Mouse (Mus musculus) intestine, embryonic 14.5 days (tissue): Measurements from ENCODE around the gene Frmpd2. TPM values are rescaled to one million over a fixed set of nuclear protein-coding genes. Genes with fewer than 3 reads are reported as not detected.
"Not testable (repeated sequence)": the region's sequence is repeated elsewhere in the genome, so short reads cannot be mapped to it uniquely, and the experiment has no call there.

Experiments
- ATAC-seq: fragments of 200-750 bp; cut with Nextera tagmentation; replicated peaks from 2 replicates; pipeline ENCODE4 v1.8.0; 2017; ENCODE audit warnings: low read depth, moderate number of reproducible peaks, moderate TSS enrichment, moderate library complexity; ENCODE audit not compliant: low FRiP score, low TSS enrichment
- DNase-seq: peaks from one replicate; pipeline ENCODE4 v3.0.0-alpha.2; 2018; ENCODE audit warnings: low spot score
- H3K27ac ChIP-seq: fragments of 300-500 bp; sonication (generic); 2 replicates; pipeline ENCODE4 v1.5.1; 2014; ENCODE audit warnings: low read depth, mild to moderate bottlenecking, control low read depth
- H3K27me3 ChIP-seq: fragments of 300-500 bp; sonication (generic); replicated peaks from 2 replicates; pipeline ENCODE4 v1.6.1; 2014; ENCODE audit warnings: low read length, control low read depth; ENCODE audit not compliant: control insufficient read depth, insufficient read depth
- H3K36me3 ChIP-seq: fragments of 300-500 bp; sonication (generic); 2 replicates; pipeline ENCODE4 v1.6.1; 2014; ENCODE audit warnings: low read length, control low read depth; ENCODE audit not compliant: control insufficient read depth, insufficient read depth
- H3K4me1 ChIP-seq: fragments of 300-500 bp; sonication (generic); replicated peaks from 2 replicates; pipeline ENCODE4 v1.6.1; 2014; ENCODE audit warnings: low read length, control low read depth, mixed read lengths; ENCODE audit not compliant: control insufficient read depth, insufficient read depth
- H3K4me2 ChIP-seq: fragments of 300-500 bp; sonication (generic); 2 replicates; pipeline ENCODE4 v1.6.1; 2014; ENCODE audit warnings: low read length
- H3K4me3 ChIP-seq: fragments of 300-500 bp; sonication (generic); 2 replicates; pipeline ENCODE4 v1.5.1; 2014; ENCODE audit warnings: low read depth, low read length, control low read depth, mixed read lengths
- H3K9ac ChIP-seq: fragments of 300-500 bp; sonication (generic); 2 replicates; pipeline ENCODE4 v1.6.1; 2014; ENCODE audit warnings: mild to moderate bottlenecking, low read length
- H3K9me3 ChIP-seq: fragments of 300-500 bp; sonication (generic); 2 replicates; pipeline ENCODE4 v1.6.1; 2016; ENCODE audit warnings: low read length, control low read depth; ENCODE audit not compliant: control insufficient read depth
- WGBS: fragments of 180-500 bp; shearing (Covaris S2); extraction: QIAGEN DNeasy Blood & Tissue Kit; methylation state at CpG from one replicate; pipeline ENCODE4 v1.1.7; 2014; 5-methylcytosine and 5-hydroxymethylcytosine counted together
- polyA plus RNA-seq: library from polyadenylated mRNA; unstranded; fragments of >200 nt; fragmentation: Nextera tagmentation; extraction: Ambion mirVana; gene quantifications from 2 replicates; pipeline ENCODE4 v1.2.1, GENCODE M21; 2014

Gene Frmpd2
- 0.03 TPM in 1 of 2 replicates, not detected in the other for polyA plus RNA-seq

GRCm38 (mm10) chr14:33471331-33471730 lies at the start of gene Frmpd2:
Frmpd2 (plus strand) TSS chr14:33471696.
- ATAC-seq, result no peak
- H3K9ac ChIP-seq, result no peak within 1 kb of the TSS
- WGBS, result 41% methylated on average over 3 of the region's 3 CpGs
- H3K4me1 ChIP-seq, result no peaks in the 10 kb centered on the region
- no peak within 1 kb of the TSS for H3K4me2 ChIP-seq
- peak; percentile 39 for DNase-seq
- H3K36me3 ChIP-seq, result no peaks in the 10 kb centered on the region
- no peak within 1 kb of the TSS for H3K27ac ChIP-seq
- no peaks in the 10 kb centered on the region for H3K9me3 ChIP-seq
- no peaks in the 10 kb centered on the region for H3K27me3 ChIP-seq
- no peak within 1 kb of the TSS for H3K4me3 ChIP-seq

- ATAC-seq, result no peak
- Histone ChIP-seq H3K4me2 (no peak overlapping the region), H3K36me3 (no peaks in the 10 kb centered on the region), H3K4me3 (no peak overlapping the region), H3K9ac (no peak overlapping the region), H3K9me3 (no peaks in the 10 kb centered on the region), H3K27ac (no peak overlapping the region), H3K27me3 (no peaks in the 10 kb centered on the region), H3K4me1 (no peaks in the 10 kb centered on the region)
- no peak for DNase-seq
- WGBS, result 88% methylated on average over 1 of the region's 1 CpGs
These were observed 48.5 kb upstream of the Frmpd2 start for GRCm38 (mm10) chr14:33423003-33423402.

GRCm38 (mm10) chr14:33424124-33424523 lies 47.4 kb upstream of the Frmpd2 start:
- no peak for DNase-seq
- Histone ChIP-seq H3K4me3 (no peak overlapping the region), H3K27me3 (no peaks in the 10 kb centered on the region), H3K4me1 (no peaks in the 10 kb centered on the region), H3K36me3 (no peaks in the 10 kb centered on the region), H3K4me2 (no peak overlapping the region), H3K9me3 (no peaks in the 10 kb centered on the region), H3K9ac (no peak overlapping the region), H3K27ac (no peak overlapping the region)
- ATAC-seq, result no peak

- not testable (repeated sequence) for H3K9me3 ChIP-seq, H3K9ac ChIP-seq, DNase-seq, H3K4me2 ChIP-seq, H3K36me3 ChIP-seq, H3K4me3 ChIP-seq, H3K27me3 ChIP-seq, H3K27ac ChIP-seq, H3K4me1 ChIP-seq, ATAC-seq
- WGBS, result 94% methylated on average over 4 of the region's 4 CpGs
These were observed 39.0 kb upstream of the Frmpd2 start for GRCm38 (mm10) chr14:33432485-33432884.

- H3K4me2 ChIP-seq, result no peak overlapping the region
- H3K9ac ChIP-seq, result no peak overlapping the region
- H3K27me3 ChIP-seq, result no peaks in the 10 kb centered on the region
- DNase-seq (no peak), ATAC-seq (no peak)
- H3K9me3 ChIP-seq, result no peaks in the 10 kb centered on the region
- H3K4me3 ChIP-seq, result no peak overlapping the region
- H3K36me3 ChIP-seq, result no peaks in the 10 kb centered on the region
- peaks cover 19% of the 10 kb centered on the region for H3K4me1 ChIP-seq
- WGBS, result 68% methylated on average over 2 of the region's 2 CpGs
- no peak overlapping the region for H3K27ac ChIP-seq
These were observed 27.7 kb upstream of the Frmpd2 start for GRCm38 (mm10) chr14:33443780-33444179.

- peak overlapping the region; percentile 85 for H3K4me3 ChIP-seq
- 47% methylated on average over 3 of the region's 3 CpGs for WGBS
- H3K4me1 ChIP-seq, result peaks cover 19% of the 10 kb centered on the region
- DNase-seq, result no peak
- H3K27ac ChIP-seq, result no peak overlapping the region; the same call in 1 of the 2 replicates
- no peaks in the 10 kb centered on the region for H3K9me3 ChIP-seq
- no peak for ATAC-seq
- H3K36me3 ChIP-seq, result no peaks in the 10 kb centered on the region
- H3K4me2 ChIP-seq, result peak overlapping the region; percentile 64
- H3K27me3 ChIP-seq, result no peaks in the 10 kb centered on the region
- H3K9ac ChIP-seq, result peak overlapping the region; percentile 81
These were observed 25.5 kb upstream of the Frmpd2 start for GRCm38 (mm10) chr14:33445962-33446361.

GRCm38 (mm10) chr14:33446561-33447023 lies 24.9 kb upstream of the Frmpd2 start:
- H3K9me3 ChIP-seq, result no peaks in the 10 kb centered on the region
- WGBS, result under 1% methylated on average over 65 of the region's 72 CpGs
- H3K9ac ChIP-seq, result peak overlapping the region; percentile 81
- peak overlapping the region; percentile 64 for H3K4me2 ChIP-seq
- H3K36me3 ChIP-seq, result no peaks in the 10 kb centered on the region
- ATAC-seq (peak; percentile 67), DNase-seq (no peak)
- no peaks in the 10 kb centered on the region for H3K27me3 ChIP-seq
- peak overlapping the region; percentile 85 for H3K4me3 ChIP-seq
- peaks cover 19% of the 10 kb centered on the region for H3K4me1 ChIP-seq
- H3K27ac ChIP-seq, result peak overlapping the region; percentile 94

GRCm38 (mm10) chr14:33447027-33447569 lies 24.4 kb upstream of the Frmpd2 start, which contains the start of gene Mapk8:
Mapk8 (minus strand) TSS chr14:33447158.
- Histone ChIP-seq H3K4me2 (peak within 1 kb of the TSS; percentile 64), H3K27ac (peak within 1 kb of the TSS; percentile 94), H3K9me3 (no peaks in the 10 kb centered on the region), H3K4me1 (peaks cover 19% of the 10 kb centered on the region), H3K9ac (peak within 1 kb of the TSS; percentile 81), H3K4me3 (peak within 1 kb of the TSS; percentile 85), H3K36me3 (no peaks in the 10 kb centered on the region), H3K27me3 (no peaks in the 10 kb centered on the region)
- ATAC-seq (peak; percentile 99), DNase-seq (peak; percentile 98)
- WGBS, result under 1% methylated on average over 66 of the region's 70 CpGs

- no peak overlapping the region for H3K4me3 ChIP-seq
- no peak for DNase-seq
- no peak for ATAC-seq
- H3K4me2 ChIP-seq, result no peak overlapping the region
- peaks cover 18% of the 10 kb centered on the region for H3K4me1 ChIP-seq
- H3K9me3 ChIP-seq, result no peaks in the 10 kb centered on the region
- H3K36me3 ChIP-seq, result no peaks in the 10 kb centered on the region
- no peak overlapping the region for H3K27ac ChIP-seq
- 86% methylated on average over 4 of the region's 4 CpGs for WGBS
- H3K9ac ChIP-seq, result no peak overlapping the region
- no peaks in the 10 kb centered on the region for H3K27me3 ChIP-seq
These were observed 23.2 kb upstream of the Frmpd2 start for GRCm38 (mm10) chr14:33448276-33448675.
